Mouse (Mus musculus) heart, postnatal 25 days (tissue): ENCODE measurements around the gene Cpxm1. TPM values are rescaled to one million over a fixed set of nuclear protein-coding genes. Genes with fewer than 3 reads are reported as not detected.

Experiments
- DNase-seq: peaks from one replicate; pipeline ENCODE4 v3.0.0; 2022; ENCODE audit warnings: low spot score
- intact Hi-C: fragments of 180-260 bp; cut with DNase I; formaldehyde crosslinking; loops from one replicate; pipeline ENCODE4 v1.15.1; 2025
- total RNA-seq, 2 experiments: library from RNA; stranded (reverse); gene quantifications; 2 replicates each; pipeline ENCODE4 v1.2.3; 2021

Cpxm1 gene
- 1 to 10 TPM; 3.9 to 4.2 TPM for total RNA-seq

DNA sequence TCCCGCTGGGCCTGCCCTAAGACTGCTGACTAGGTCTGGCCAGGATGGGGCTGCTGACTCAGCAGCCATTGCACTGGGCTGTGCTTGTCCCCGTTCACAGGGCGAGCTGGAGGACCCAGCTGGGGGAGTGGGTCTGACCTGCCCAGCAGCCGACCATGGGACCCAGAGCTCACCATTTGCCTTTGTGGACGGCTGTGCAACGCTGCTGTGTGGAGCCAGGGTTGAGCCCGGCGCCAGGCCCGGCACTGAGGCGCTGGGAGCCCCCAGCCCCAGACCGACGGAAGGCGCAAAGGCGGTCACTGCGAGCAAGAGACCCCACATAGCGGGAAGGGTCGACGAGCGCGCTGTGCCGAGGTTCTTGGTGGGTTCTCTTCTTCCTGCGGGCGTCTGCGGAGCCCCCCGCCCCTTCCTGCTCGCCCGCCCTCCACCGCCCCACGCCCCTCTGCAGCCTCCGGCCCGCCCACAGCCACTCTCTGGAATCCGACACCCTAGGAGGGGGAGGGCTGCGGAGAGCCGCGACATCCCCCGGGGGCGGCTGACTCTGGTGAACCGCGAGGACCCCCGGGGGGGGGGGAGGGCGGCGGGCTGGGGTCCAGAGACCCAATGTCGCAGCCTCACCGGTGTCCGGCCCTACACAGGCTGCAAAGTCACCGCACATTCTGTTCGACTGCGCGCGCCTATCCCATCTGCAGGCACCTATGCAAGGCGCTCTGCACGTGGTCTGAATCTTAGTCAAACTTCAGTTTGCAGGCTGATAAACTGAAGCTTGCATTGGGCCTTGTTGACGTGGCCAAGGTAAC lies at the start of gene Cpxm1:
Cpxm1 (minus strand) TSS at position 389 of the 800 bp plus-strand sequence.
- intact Hi-C loops = loop anchor here (5.0 kb wide), 1 partner anchor 70 kb away; no protein-coding TSS in a partner anchor
- no peak for DNase-seq

- no peak for DNase-seq
- intact Hi-C loops = no loop called here
These were observed 44.8 kb upstream of the Cpxm1 start for GRCm38 (mm10) chr2:130442162-130442561.

DNA sequence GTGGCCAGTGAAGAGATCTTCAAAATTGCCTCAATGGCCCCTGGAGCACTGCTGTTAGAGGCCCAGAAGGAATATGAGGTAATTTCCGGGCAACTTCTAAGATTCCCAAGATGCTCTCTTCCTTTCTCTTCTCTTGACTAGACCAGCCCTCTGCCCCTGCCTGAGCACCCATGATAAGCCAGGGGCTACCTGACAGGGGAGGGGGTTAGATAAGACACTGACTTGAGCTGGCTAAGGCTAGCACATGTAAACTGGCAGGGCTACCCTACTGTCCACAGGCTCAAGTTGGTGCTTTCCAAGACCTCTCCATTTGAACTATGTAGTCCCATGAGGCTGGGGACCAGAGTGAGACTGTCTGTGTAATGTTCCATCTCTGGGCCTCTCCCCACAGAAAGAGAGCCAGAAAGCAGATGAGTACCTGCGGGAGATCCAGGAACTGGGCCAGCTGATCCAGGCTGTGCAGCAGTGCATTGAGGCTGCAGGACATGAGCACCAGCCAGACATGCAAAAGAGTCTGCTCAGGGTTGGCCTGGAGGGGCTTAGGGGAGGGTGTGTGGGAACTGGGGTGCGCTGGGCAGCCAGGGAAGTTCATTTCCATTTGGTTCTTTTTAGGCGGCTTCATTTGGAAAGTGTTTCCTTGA lies 42.6 kb upstream of the Cpxm1 start:
- no peak for DNase-seq
- intact Hi-C loops = no loop called here

DNA sequence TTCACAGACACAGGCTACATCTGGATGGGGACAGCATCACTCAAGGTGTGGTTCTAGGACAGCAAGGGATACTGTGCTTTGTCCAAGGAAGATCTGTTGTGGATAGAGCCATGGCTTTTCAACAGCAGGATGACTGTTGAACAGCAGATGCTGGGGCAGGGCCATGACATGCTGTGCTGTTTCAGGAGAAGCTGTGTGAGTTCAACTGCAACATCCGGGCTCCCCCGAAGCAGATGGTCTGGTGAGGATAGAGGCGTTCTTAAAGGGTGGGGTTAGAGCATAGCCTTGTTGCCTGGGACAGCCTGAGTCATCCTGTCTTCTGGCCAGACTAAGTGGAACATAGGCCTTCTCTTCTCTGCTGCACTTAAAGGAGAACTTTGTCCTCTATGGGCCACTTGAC lies 41.5 kb upstream of the Cpxm1 start:
- no peak for DNase-seq
- intact Hi-C loops = no loop called here

GRCm38 (mm10) chr2:130436769-130437168 lies 39.4 kb upstream of the Cpxm1 start:
- DNase-seq = no peak
- intact Hi-C loops = no loop called here

GRCm38 (mm10) chr2:130433152-130433551 lies 35.8 kb upstream of the Cpxm1 start:
- no peak for DNase-seq
- intact Hi-C loops = no loop called here

- intact Hi-C loops = no loop called here
These were observed 34.8 kb upstream of the Cpxm1 start for GRCm38 (mm10) chr2:130432157-130432556.

GRCm38 (mm10) chr2:130430484-130430883 lies 33.1 kb upstream of the Cpxm1 start:
- intact Hi-C loops = no loop called here
- DNase-seq = no peak

More at GRCm38 (mm10) chr2:130432157-130432556, 34.8 kb upstream of the Cpxm1 start:
- no peak for DNase-seq

DNA sequence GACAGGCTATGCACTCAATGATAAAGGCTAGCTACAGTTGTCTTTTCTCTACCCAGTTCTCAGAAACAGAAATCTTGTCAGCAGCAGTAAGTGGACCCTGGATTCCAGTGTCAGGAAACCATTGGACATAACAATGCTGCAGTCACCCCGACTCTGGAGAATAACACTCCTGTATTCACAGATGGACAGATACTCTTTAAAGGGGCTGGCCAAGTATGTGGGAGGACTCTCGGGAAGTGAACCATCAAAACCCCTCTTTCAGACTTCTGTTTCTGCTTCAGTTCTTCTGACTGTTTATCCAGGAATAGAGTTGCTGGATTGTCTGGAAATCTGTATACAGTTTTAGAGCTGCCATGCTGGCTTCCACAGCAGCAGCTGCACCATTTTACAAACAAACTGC lies 32.5 kb upstream of the Cpxm1 start:
- intact Hi-C loops = loop anchor here (10.0 kb wide), 1 partner anchor 235 kb away; the partner anchor contains the start of genes Ddrgk1 and Itpa
- no peak for DNase-seq

GRCm38 (mm10) chr2:130425112-130425511 lies 27.7 kb upstream of the Cpxm1 start:
- intact Hi-C loops = loop anchor here (2.0 to 10.0 kb wide), 2 partner anchors 26 to 240 kb away; partner anchors contain the start of genes Ddrgk1, Itpa and Ptpra
- DNase-seq = no peak

DNA sequence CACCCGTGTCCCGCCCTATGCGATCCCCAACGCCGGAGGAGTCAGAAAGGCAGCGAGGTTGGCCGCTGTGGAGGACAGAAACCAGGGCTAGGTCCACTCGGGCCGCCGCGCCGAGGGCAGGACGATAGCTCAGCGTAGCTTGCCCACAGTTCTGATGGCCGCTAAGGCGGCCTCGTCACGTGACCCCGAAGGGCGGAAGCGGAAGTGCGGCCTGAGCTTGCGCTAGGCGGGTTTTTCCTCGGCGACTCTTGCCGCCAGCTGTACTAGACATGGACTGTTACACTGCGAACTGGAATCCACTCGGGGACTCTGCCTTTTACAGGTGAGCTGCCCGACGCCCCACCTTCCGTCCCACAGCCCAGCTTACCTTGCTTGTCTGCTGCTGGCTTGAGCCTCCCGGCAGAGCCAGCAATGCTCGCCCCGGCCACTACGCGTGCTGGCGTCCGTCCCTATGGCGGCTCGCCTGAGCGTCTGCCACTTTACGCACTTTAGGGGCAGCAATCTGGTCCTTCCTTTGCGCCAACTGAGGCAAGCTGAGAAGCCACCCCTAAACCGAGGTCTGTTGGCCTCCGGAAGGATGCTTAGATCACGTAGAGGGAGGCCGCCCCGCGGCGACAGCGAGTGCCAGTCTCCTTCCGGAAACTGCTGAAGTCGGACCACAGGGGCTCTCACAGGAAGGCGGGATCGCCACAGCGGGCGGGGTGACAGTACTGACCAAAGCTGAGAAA lies 26.9 kb upstream of the Cpxm1 start, which contains the start of the genes Vps16 and Pced1a:
Vps16 (plus strand) TSS at position 214 of the 728 bp plus-strand sequence.
Pced1a (minus strand) TSS at position 576 of the 728 bp plus-strand sequence.
- intact Hi-C loops = loop anchor here (2.0 to 10.0 kb wide), 2 partner anchors 27 to 241 kb away; partner anchors contain the start of genes Ddrgk1, Itpa and Ptpra
- DNase-seq = peak; percentile 84

- intact Hi-C loops = loop anchor here (2.0 to 10.0 kb wide), 2 partner anchors 27 to 241 kb away; partner anchors contain the start of genes Ddrgk1, Itpa and Ptpra
- peak; percentile 53 for DNase-seq
These were observed 26.2 kb upstream of the Cpxm1 start for GRCm38 (mm10) chr2:130423397-130424125.

GRCm38 (mm10) chr2:130421781-130422620 lies 24.6 kb upstream of the Cpxm1 start:
- intact Hi-C loops = loop anchor here (10.0 kb wide), 1 partner anchor 243 kb away; the partner anchor contains the start of genes Ddrgk1 and Itpa
- no peak for DNase-seq

DNA sequence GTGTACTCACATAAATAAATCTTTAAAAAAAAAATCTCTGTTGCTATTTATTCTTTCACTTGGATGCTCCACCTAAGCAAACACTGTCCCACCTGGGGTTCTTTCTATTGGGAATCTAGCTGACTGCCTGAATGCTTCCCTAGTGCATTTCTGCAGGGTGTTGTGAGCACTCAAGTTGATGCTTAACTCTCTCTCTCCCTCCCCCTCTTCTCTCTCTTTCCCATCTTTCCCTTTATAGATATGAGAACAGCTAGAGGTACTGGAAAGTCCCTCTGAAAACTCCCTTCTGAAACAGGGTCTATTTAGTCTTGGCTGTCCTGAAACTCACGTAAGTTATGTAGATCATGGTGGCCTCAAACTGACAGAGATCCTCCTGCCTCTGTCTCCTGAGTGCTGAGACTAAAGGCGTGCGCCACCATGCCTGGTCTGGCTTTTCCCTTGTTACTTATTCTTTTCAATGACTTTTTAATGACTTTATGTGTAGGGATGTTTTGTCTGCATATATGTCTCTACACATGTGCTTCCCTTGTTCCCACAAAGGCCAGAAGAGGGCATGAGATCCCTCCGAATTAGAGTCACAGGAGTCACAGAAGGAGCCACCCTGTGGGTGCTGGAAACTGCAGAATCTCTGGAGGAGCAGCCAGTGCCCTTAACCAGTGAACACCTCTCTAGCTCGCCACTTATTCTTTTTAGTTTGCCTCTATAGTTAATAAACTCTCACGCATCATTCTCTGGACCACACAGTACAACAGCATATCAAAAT lies 16.9 kb upstream of the Cpxm1 start:
- DNase-seq = no peak
- intact Hi-C loops = loop anchor here (10.0 kb wide), 1 partner anchor 239 kb away; the partner anchor contains the start of gene Snrpb

- intact Hi-C loops = loop anchor here (10.0 kb wide), 1 partner anchor 238 kb away; the partner anchor contains the start of gene Snrpb
- no peak for DNase-seq
These were observed 15.4 kb upstream of the Cpxm1 start for GRCm38 (mm10) chr2:130412775-130413174.

DNA sequence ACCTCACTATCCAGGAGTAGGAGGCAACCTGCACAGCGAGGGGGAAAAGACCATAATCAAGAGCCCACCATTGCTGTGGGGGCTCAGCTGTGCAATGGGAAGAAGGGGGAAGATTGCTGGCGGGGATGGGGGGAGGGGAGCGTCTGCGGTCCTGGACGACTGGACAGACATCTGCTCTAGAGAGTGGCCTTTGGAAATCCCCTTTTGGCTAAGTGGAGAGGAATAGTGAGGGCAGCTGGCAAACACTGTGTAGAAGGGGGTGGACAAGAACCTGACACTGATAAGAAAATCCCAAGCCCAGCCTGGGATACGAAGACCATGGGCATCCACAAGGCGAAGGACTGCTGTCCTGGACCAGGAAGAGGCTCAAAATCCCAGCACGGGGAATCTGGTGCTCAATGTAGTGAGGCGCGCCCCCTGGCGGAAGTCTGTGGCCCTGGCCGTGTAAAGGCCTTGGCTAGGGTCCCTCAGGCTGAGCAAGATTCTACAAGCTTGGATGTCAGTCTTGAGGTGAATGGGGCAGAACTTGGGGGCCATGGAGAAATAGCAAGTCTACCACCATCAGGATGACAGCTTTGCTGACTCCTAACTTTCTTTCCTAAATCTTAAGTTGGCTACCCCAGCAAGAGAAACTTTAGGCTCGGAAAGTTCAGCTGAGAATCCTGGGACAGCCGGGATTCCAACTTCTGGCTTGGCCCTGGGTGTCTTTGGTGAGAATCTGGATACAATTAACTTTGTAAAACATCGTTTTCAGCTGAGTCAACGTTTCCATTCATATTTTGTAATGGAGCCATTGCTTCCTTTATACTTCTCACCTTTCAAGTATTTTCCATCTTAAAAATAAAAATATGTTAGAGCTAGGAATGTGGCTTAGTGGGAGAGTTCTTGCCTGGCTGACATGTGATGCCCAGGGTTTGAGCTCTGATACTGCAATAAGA lies 14.5 kb upstream of the Cpxm1 start:
- intact Hi-C loops = loop anchor here (2.0 to 10.0 kb wide), 2 partner anchors 119 to 237 kb away; partner anchors contain the start of gene Snrpb
- DNase-seq = peak; percentile 66
